Mouse (Mus musculus) heart, embryonic 11.5 days (tissue): ENCODE results near the gene Selenow. TPM values are rescaled to one million over a fixed set of nuclear protein-coding genes. Genes with fewer than 3 reads are reported as not detected.

Source experiments
- ATAC-seq: fragments of 200-750 bp; cut with Nextera tagmentation; replicated peaks from 2 replicates; pipeline ENCODE4 v1.8.0; 2017; ENCODE audit warnings: moderate library complexity; ENCODE audit not compliant: insufficient number of reproducible peaks, low FRiP score, low TSS enrichment
- H3K27ac ChIP-seq: fragments of 300-500 bp; sonication (generic); 2 replicates; pipeline ENCODE4 v1.5.1; 2014; ENCODE audit warnings: mild to moderate bottlenecking, low read depth, low read length
- H3K27me3 ChIP-seq: fragments of 300-500 bp; sonication (generic); 2 replicates; pipeline ENCODE4 v1.6.1; 2014; ENCODE audit warnings: mild to moderate bottlenecking, low read length, mixed read lengths; ENCODE audit not compliant: control insufficient read depth, insufficient read depth
- H3K36me3 ChIP-seq: fragments of 300-500 bp; sonication (generic); 2 replicates; pipeline ENCODE4 v1.6.1; 2014; ENCODE audit warnings: mild to moderate bottlenecking, low read length, moderate library complexity, mixed read lengths; ENCODE audit not compliant: control insufficient read depth, insufficient read depth
- H3K4me1 ChIP-seq: fragments of 300-500 bp; sonication (generic); 2 replicates; pipeline ENCODE4 v1.6.1; 2014; ENCODE audit warnings: low read length; ENCODE audit not compliant: control insufficient read depth, insufficient read depth
- H3K4me2 ChIP-seq: fragments of 300-500 bp; sonication (generic); 2 replicates; pipeline ENCODE4 v1.6.1; 2014; ENCODE audit warnings: mild to moderate bottlenecking, moderate library complexity
- H3K4me3 ChIP-seq: fragments of 300-500 bp; sonication (generic); 2 replicates; pipeline ENCODE4 v1.5.1; 2014; ENCODE audit warnings: low read depth, low read length
- H3K9ac ChIP-seq: fragments of 300-500 bp; sonication (generic); 2 replicates; pipeline ENCODE4 v1.6.1; 2014; ENCODE audit warnings: mild to moderate bottlenecking, low read depth, low read length, moderate library complexity
- H3K9me3 ChIP-seq: fragments of 300-500 bp; sonication (generic); replicated peaks from 2 replicates; pipeline ENCODE4 v1.6.1; 2016; ENCODE audit warnings: low read length; ENCODE audit not compliant: control insufficient read depth
- WGBS: fragments of 180-500 bp; shearing (Covaris S2); extraction: QIAGEN DNeasy Blood & Tissue Kit; methylation state at CpG from one replicate; pipeline ENCODE4 v1.1.7; 2014; ENCODE audit not compliant: insufficient replicate concordance; 5-methylcytosine and 5-hydroxymethylcytosine counted together
- polyA plus RNA-seq: library from polyadenylated mRNA; unstranded; fragments of >200 nt; fragmentation: Nextera tagmentation; extraction: Ambion mirVana; gene quantifications from 2 replicates; pipeline ENCODE4 v1.2.1, GENCODE M21; 2014

The Selenow gene
- 726 and 772 TPM in 2 replicates for polyA plus RNA-seq

DNA sequence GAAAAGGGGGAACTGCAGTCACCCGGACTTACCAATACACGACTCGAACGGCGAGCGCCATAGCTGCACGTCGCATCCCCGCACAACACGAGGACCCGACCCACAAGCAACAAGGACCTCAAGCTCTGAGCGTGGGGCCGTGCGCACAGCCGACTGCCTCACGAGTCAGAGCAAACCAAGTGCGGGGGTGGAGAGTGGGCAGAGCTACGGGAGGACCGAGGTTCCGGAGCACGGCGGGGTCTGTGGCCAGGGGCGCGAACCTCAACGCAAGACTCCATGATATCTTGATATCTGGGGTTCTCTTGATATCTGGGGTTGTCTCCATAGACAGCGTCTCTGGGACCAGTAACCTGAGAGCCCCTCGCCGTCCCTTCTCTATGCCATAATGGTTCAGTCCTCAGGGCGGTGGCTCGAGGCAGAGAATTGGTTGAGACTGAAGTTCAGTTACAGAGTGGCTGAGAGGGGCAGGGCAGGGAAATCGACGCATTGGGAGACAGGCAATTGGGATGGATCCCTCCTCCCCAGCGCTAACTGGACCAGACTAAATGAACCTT lies at the start of gene Selenow:
Gene Selenow, minus strand, starts transcription at position 183 of the 554 bp plus-strand sequence.
- H3K9ac ChIP-seq: peak within 1 kb of the TSS; percentile 89
- H3K36me3 ChIP-seq: peaks cover 19% of the 10 kb centered on the region
- H3K4me1 ChIP-seq: peaks cover 14% of the 10 kb centered on the region
- H3K4me2 ChIP-seq: peak within 1 kb of the TSS; percentile 87
- peak within 1 kb of the TSS; percentile 81 for H3K4me3 ChIP-seq
- H3K27ac ChIP-seq: peak within 1 kb of the TSS; percentile 81
- WGBS: under 1% methylated on average over 33 of the region's 33 CpGs
- no peaks in the 10 kb centered on the region for H3K27me3 ChIP-seq
- ATAC-seq: peak; percentile 91
- H3K9me3 ChIP-seq: no peaks in the 10 kb centered on the region

DNA sequence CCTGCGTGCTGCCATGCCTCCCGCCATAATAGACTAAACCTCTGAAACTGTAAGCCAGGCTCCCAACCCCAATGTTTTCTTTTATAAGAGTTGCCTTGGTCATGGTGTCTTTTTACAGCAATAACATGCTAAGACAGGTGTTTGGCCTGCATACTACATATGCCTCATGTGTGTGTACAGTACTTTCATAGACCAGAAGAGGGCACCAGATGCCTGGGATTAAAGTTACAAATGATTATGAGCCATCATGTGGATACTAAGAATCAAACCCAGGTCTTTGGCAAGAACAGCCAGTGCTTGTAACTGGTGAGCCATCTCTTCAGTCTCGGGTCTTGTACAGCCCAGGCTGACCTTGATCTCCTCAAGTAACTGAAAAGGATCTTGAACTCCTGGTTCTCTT lies 47.5 kb upstream of the Selenow start:
- H3K9ac ChIP-seq: no peak overlapping the region
- H3K4me1 ChIP-seq: no peaks in the 10 kb centered on the region
- H3K4me3 ChIP-seq: no peak overlapping the region
- no peak overlapping the region for H3K4me2 ChIP-seq
- peaks cover 22% of the 10 kb centered on the region for H3K36me3 ChIP-seq
- ATAC-seq: no peak
- H3K27me3 ChIP-seq: no peaks in the 10 kb centered on the region
- no peak overlapping the region for H3K27ac ChIP-seq
- no peaks in the 10 kb centered on the region; the same call in 1 of the 2 replicates for H3K9me3 ChIP-seq
- 83% methylated on average over 3 of the region's 3 CpGs for WGBS

GRCm38 (mm10) chr7:15968322-15968721 lies 46.1 kb upstream of the Selenow start:
- no peak overlapping the region for H3K4me2 ChIP-seq
- WGBS: 85% methylated on average over 8 of the region's 8 CpGs
- no peak overlapping the region for H3K27ac ChIP-seq
- peaks cover 17% of the 10 kb centered on the region for H3K36me3 ChIP-seq
- ATAC-seq: no peak
- no peaks in the 10 kb centered on the region; the same call in 1 of the 2 replicates for H3K9me3 ChIP-seq
- H3K4me1 ChIP-seq: 0 out of 2 replicates have a peak, but pooled peaks cover under 1% of the 10 kb centered on the region
- no peak overlapping the region for H3K4me3 ChIP-seq
- H3K9ac ChIP-seq: no peak overlapping the region
- no peaks in the 10 kb centered on the region for H3K27me3 ChIP-seq

GRCm38 (mm10) chr7:15967312-15967711 lies 45.1 kb upstream of the Selenow start, which contains the start of gene Ehd2:
Gene Ehd2, minus strand, starts transcription at chr7:15967567.
- H3K9me3 ChIP-seq: no peaks in the 10 kb centered on the region; the same call in 1 of the 2 replicates
- peaks cover 8% of the 10 kb centered on the region for H3K4me1 ChIP-seq
- peak within 1 kb of the TSS; percentile 45 for H3K4me3 ChIP-seq
- under 1% methylated on average over 15 of the region's 22 CpGs for WGBS
- H3K36me3 ChIP-seq: peaks cover 11% of the 10 kb centered on the region
- peak within 1 kb of the TSS; percentile 70 for H3K4me2 ChIP-seq
- H3K9ac ChIP-seq: peak within 1 kb of the TSS; percentile 68
- no peaks in the 10 kb centered on the region for H3K27me3 ChIP-seq
- ATAC-seq: peak; percentile 76
- no peak within 1 kb of the TSS for H3K27ac ChIP-seq

DNA sequence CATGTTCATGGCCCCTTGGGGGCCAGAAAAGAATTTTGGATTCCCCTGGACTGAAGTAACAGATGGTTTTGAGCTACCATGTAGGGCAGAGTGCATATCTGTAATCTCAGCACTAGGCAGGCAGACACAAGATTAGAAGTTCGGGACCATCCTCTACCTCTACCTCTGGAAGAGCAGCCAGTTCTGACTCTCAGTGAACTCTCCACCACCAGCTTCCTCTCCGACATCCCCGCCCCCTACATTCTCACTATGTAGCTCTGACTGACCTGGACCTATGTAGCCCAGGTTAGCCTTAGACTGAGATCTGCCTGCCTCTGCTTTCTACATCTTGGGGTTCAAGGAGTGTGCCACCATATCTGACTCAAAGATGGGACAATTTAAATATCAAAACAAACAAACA lies 44.3 kb upstream of the Selenow start:
- ATAC-seq: no peak
- Histone ChIP-seq H3K4me2 (peak overlapping the region; percentile 70), H3K9ac (no peak overlapping the region), H3K9me3 (no peaks in the 10 kb centered on the region; the same call in 1 of the 2 replicates), H3K4me3 (peak overlapping the region; percentile 45), H3K36me3 (peaks cover 3% of the 10 kb centered on the region), H3K27me3 (no peaks in the 10 kb centered on the region), H3K4me1 (peaks cover 11% of the 10 kb centered on the region), H3K27ac (no peak overlapping the region)
- 42% methylated on average over 3 of the region's 3 CpGs for WGBS

DNA sequence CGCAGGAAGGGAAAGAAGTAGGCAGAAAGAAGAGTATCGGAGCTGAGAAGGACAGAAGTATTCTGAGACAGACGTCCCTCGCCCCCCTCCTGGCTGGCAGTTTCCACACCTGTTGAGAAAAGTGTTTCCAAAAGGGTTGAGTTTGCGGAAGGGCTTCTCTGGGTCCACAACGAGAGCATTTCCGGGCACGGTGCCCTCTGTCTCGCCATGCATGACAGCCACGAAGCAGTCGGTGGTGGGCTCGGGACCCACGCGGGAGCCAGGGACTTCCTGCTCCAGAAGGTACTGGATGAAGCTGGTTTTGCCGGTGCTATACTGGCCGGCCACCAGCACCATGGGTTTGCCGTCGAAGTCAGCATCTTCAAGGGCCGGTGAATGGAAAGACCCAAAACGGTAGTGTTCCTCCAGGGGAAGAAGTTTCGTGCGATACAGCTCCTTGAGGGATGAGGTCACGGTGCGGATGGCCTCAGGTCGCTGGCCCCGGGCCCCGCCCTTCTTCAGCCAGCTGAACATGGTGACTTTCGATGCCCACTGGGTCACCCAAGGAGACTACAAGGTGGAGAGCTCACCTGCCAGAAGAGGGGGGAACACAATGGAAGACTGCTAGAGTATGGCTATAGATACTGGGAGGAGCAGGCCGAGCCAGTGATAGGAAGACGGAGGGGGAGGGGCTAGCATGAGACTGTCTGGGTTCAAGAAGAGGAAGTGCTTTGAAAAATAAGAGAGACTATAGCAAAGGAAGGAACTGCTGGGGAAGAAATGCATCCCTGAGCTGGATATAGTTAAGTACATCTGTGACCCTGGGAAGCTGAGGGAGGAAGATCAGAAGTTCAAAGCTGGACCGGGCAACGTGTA lies 41.8 kb upstream of the Selenow start:
- H3K36me3 ChIP-seq: no peaks in the 10 kb centered on the region
- no peaks in the 10 kb centered on the region for H3K27me3 ChIP-seq
- no peak overlapping the region; the same call in 1 of the 2 replicates for H3K4me2 ChIP-seq
- no peak overlapping the region for H3K4me3 ChIP-seq
- H3K4me1 ChIP-seq: peaks cover 20% of the 10 kb centered on the region
- H3K27ac ChIP-seq: no peak overlapping the region
- WGBS: 78% methylated on average over 32 of the region's 32 CpGs
- no peak overlapping the region for H3K9ac ChIP-seq
- ATAC-seq: no peak
- no peaks in the 10 kb centered on the region; the same call in 1 of the 2 replicates for H3K9me3 ChIP-seq

DNA sequence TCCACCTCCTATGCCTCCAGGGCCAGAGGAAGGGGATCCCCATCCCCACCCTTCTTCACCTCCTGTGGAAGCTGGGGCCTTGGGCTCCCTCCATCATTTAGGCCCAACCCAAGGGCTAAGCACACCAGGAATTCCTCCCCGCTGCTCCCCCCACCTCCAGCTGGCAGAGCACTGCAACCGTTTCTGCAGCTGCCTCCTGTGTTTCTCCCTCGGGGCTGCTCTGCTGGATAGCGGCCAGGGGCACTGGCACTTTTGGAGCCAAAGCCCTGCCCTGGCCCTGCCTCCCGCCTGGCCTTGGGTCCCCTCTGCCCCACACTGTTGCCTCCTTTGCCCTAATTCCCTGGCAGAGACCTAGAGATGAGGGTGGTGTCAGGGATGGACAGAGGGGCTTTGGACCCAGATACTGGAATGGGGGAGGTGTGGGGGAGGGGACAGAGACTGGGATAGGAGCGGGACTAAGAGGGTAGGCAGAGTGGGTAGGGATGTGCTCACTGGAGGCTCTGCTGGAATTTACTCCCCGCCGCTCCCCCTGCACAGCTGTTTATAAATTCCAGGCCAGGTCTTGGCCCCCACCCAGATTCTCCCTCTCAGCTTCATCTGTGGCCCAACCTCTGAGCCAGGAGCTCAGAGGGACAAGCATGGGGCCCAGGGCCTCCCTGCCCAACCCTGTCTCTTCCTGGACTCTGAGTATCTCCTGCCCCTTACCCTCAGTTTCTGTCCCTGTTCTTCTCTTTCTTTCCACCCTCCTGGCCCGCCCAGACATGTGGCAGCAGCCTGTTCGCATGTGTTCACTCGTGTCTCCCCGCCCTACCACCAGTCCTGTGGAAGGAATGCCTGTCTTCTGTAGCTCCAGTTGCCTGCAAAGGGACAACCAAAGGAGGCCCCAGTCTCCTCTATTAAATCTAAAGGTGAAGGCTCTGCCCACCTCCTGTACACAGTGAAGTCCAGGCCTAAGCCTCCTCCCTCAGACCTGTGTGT lies 40.4 kb upstream of the Selenow start:
- H3K27me3 ChIP-seq: no peaks in the 10 kb centered on the region
- no peaks in the 10 kb centered on the region for H3K36me3 ChIP-seq
- H3K4me1 ChIP-seq: peaks cover 20% of the 10 kb centered on the region
- H3K4me2 ChIP-seq: peak overlapping the region; percentile 6
- H3K27ac ChIP-seq: peak overlapping the region; percentile 36
- no peaks in the 10 kb centered on the region for H3K9me3 ChIP-seq
- H3K9ac ChIP-seq: no peak overlapping the region
- peak; percentile 55 for ATAC-seq
- H3K4me3 ChIP-seq: no peak overlapping the region
- WGBS: 29% methylated on average over 11 of the region's 12 CpGs

DNA sequence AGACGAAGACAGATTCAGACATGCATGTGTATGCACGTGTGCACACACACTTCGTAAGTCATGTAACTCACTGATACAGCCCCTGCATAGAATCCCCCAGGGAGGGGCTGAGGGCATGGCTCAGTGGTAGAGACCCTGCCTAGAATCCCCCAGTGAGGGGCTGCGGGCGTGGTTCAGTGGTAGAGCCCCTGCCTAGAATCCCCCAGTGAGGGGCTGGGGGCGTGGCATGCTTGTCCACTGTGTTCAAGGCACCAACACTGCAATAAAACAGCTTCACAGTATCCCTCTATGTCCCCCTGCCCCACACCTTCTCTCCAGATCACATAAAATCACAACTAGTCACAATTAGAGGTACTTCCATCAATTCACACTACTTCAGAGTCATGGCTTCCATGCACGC lies 39.6 kb upstream of the Selenow start:
- Histone ChIP-seq H3K27ac (no peak overlapping the region), H3K4me3 (no peak overlapping the region), H3K9ac (no peak overlapping the region), H3K4me1 (peaks cover 20% of the 10 kb centered on the region), H3K4me2 (no peak overlapping the region), H3K36me3 (peaks cover 2% of the 10 kb centered on the region; the same call in 1 of the 2 replicates), H3K9me3 (no peaks in the 10 kb centered on the region), H3K27me3 (no peaks in the 10 kb centered on the region; the same call in 1 of the 2 replicates)
- ATAC-seq: no peak
- 90% methylated on average over 7 of the region's 7 CpGs for WGBS
